Mouse (Mus musculus) kidney, embryonic 14.5 days (tissue): ENCODE measurements at regions not wholly inside any gene's neighbourhood (a gene's known extent, or its start where the extent isn't known, plus 50 kb on each side); places are given as distances from the start of the nearest gene placed in this dataset.

Experiments
- ATAC-seq: fragments of 200-750 bp; cut with Nextera tagmentation; 2 replicates; pipeline ENCODE4 v1.8.0; 2017; ENCODE audit warnings: moderate number of reproducible peaks, mild to moderate bottlenecking, moderate TSS enrichment, moderate library complexity; ENCODE audit not compliant: low FRiP score, low TSS enrichment
- H3K27ac ChIP-seq: fragments of 300-500 bp; sonication (generic); 2 replicates; pipeline ENCODE4 v1.5.1; 2014; ENCODE audit warnings: low read depth, mild to moderate bottlenecking, low read length, moderate library complexity, mixed read lengths
- H3K27me3 ChIP-seq: fragments of 300-500 bp; sonication (generic); 2 replicates; pipeline ENCODE4 v1.6.1; 2014; ENCODE audit warnings: mild to moderate bottlenecking, low read length; ENCODE audit not compliant: control insufficient read depth, insufficient read depth
- H3K36me3 ChIP-seq: fragments of 300-500 bp; sonication (generic); 2 replicates; pipeline ENCODE4 v1.6.1; 2014; ENCODE audit warnings: low read length, mixed read lengths; ENCODE audit not compliant: control insufficient read depth, insufficient read depth
- H3K4me1 ChIP-seq: fragments of 300-500 bp; sonication (generic); 2 replicates; pipeline ENCODE4 v1.6.1; 2014; ENCODE audit warnings: low read length, mixed read lengths; ENCODE audit not compliant: control insufficient read depth, insufficient read depth
- H3K4me2 ChIP-seq: fragments of 300-500 bp; sonication (generic); replicated peaks from 2 replicates; pipeline ENCODE4 v1.6.1; 2014; ENCODE audit warnings: low read depth, mild to moderate bottlenecking, low read length
- H3K4me3 ChIP-seq: fragments of 300-500 bp; sonication (generic); 2 replicates; pipeline ENCODE4 v1.5.1; 2014; ENCODE audit warnings: mild to moderate bottlenecking, low read length
- H3K9ac ChIP-seq: fragments of 300-500 bp; sonication (generic); 2 replicates; pipeline ENCODE4 v1.6.1; 2014; ENCODE audit warnings: low read depth, mild to moderate bottlenecking, low read length, moderate library complexity
- H3K9me3 ChIP-seq: fragments of 300-500 bp; sonication (generic); 2 replicates; pipeline ENCODE4 v1.6.1; 2016; ENCODE audit warnings: low read length; ENCODE audit not compliant: control insufficient read depth
- WGBS: fragments of 180-500 bp; shearing (Covaris S2); extraction: QIAGEN DNeasy Blood & Tissue Kit; methylation state at CpG from one replicate; pipeline ENCODE4 v1.1.7; 2014; 5-methylcytosine and 5-hydroxymethylcytosine counted together

DNA sequence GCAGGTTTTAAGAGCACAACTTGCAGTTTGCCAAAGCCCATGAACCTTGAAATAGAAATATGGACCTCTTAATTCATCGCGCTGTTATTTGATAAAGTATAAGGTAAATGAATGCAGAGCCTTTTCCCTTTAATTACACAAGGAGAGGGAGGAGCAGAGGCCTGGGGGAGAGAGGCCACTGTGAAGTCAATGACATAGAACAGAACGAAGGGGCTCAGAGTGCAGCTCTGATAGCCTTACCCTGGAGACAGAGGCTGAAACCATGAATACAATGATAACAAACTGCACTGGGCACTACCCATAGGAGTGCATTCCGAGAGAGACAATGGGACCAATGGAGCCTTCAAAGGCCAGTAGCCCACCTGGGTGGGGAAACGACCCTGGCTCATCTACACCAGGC is 215.3 kb upstream of the Zmiz1 start:
- H3K4me3 ChIP-seq, result no peak overlapping the region
- H3K36me3 ChIP-seq, result no peaks in the 10 kb centered on the region
- H3K27me3 ChIP-seq, result no peaks in the 10 kb centered on the region
- no peaks in the 10 kb centered on the region for H3K9me3 ChIP-seq
- no peak overlapping the region for H3K9ac ChIP-seq
- H3K4me2 ChIP-seq, result 0 out of 2 replicates have a peak overlapping the region, but pooled peaks have one; percentile 15
- H3K27ac ChIP-seq, result 0 out of 2 replicates have a peak overlapping the region, but pooled peaks have one; percentile 37
- peaks cover 18% of the 10 kb centered on the region for H3K4me1 ChIP-seq
- WGBS, result 39% methylated on average over 5 of the region's 5 CpGs
- no peak for ATAC-seq

DNA sequence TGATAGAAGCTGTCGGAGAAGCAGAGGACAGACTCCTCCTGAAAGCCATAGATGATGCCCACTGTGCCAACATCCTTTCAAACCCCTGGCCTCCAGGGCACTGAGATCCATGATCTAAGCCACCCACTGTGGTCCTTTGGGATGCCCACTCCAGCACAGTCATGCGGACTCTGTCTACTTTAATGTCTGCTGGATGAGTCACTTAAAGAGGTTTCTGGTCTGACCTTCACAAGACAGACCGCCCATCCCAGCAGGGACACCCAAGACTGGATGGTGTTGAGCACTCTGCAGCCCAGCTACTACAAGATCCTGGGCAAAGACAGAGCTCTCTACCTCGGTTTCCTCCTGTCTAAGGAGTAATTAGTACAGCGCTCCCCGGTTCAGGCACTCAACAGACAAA is 214.1 kb upstream of the Zmiz1 start:
- H3K4me1 ChIP-seq, result peaks cover 13% of the 10 kb centered on the region
- H3K27me3 ChIP-seq, result no peaks in the 10 kb centered on the region
- H3K9ac ChIP-seq, result no peak overlapping the region
- H3K27ac ChIP-seq, result no peak overlapping the region
- no peak for ATAC-seq
- H3K36me3 ChIP-seq, result no peaks in the 10 kb centered on the region
- no peaks in the 10 kb centered on the region for H3K9me3 ChIP-seq
- H3K4me3 ChIP-seq, result no peak overlapping the region
- WGBS, result 90% methylated on average over 6 of the region's 6 CpGs
- no peak overlapping the region for H3K4me2 ChIP-seq

DNA sequence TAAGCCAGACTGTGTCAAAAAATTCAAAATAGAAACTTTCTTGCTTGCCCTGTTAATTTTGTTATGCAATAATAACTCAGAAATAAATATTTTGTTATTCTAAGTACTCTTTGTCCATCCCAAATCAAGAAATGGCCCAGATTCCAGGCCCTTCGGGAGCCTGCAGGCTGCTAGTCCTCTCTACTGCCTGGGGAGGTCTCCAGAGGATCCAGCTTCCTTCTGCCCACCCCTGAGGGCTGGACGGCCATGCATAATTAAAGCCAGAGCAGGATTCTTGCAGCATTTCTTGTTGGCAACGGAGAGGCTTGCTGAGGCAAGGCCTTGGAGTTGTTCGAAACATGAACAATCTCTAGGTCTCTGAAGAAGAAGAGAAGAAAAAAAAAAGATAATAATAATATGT is 213.3 kb upstream of the Zmiz1 start:
- ATAC-seq, result no peak
- no peaks in the 10 kb centered on the region for H3K9me3 ChIP-seq
- 72% methylated on average over 4 of the region's 4 CpGs for WGBS
- no peak overlapping the region for H3K9ac ChIP-seq
- no peak overlapping the region for H3K4me2 ChIP-seq
- H3K27ac ChIP-seq, result no peak overlapping the region
- no peaks in the 10 kb centered on the region for H3K36me3 ChIP-seq
- H3K4me3 ChIP-seq, result no peak overlapping the region
- H3K27me3 ChIP-seq, result no peaks in the 10 kb centered on the region
- H3K4me1 ChIP-seq, result peaks cover 13% of the 10 kb centered on the region

DNA sequence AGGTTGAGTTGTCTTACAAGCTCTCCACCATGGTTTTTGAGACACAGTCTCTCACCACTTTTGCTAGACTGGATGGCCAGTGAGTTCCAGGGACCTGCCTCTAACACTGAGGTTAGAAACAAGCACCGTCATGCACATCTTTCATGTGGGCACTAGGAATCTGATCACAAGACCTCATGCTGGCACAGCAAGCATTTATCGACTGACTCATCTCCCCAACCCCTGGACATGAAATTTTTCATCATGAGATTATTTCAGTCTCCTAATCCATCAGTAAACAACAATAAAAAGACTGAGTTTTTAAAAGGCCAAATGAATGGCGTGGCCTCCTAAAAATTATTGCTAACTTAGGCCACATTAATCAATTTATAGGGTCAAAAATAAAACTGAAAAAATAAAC is 210.0 kb upstream of the Zmiz1 start:
- H3K36me3 ChIP-seq, result no peaks in the 10 kb centered on the region
- H3K27ac ChIP-seq, result no peak overlapping the region
- no peak overlapping the region for H3K4me2 ChIP-seq
- H3K9ac ChIP-seq, result no peak overlapping the region
- ATAC-seq, result no peak
- H3K4me1 ChIP-seq, result peaks cover 3% of the 10 kb centered on the region
- 91% methylated on average over 3 of the region's 3 CpGs for WGBS
- no peaks in the 10 kb centered on the region for H3K27me3 ChIP-seq
- no peak overlapping the region for H3K4me3 ChIP-seq
- H3K9me3 ChIP-seq, result no peaks in the 10 kb centered on the region

DNA sequence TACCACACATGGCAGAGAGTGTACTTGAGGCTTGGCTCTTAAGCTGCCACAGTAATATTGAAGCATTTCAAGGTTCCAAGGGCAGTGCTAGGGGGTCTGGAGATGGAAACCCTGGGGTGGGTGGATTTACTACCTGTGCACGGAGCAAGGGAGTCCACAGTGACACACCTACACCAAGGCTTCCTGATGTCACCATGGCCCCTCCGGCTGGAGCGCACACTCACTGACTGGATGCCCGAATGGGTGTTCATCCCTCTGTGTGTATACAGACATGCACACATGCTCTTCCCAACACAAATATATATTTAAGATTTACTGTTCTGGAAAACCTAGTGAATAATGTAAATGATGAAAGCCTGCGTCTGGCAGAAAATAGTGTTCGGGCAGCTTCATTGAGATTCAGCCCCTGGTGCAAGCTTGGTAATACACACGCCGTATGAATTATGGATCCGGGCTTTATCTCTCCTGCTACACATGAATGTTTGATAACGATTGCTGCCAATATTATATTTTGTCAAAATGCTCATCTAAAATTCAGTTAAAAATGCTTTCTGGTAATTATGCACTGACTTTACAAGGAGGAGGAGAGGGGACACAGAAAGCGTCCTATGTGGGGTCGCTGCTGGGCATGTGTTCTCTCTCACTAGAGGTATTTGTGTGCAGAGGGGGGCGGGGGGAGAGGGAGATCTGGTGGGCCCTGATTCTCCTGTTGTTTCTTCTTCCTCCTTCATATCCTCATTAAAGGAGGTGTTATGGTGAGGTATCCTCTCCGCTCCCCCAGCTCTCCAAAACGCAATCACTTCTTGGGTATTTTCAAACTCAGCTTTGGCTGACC is 205.8 kb upstream of the Zmiz1 start:
- Histone ChIP-seq H3K36me3 (no peaks in the 10 kb centered on the region), H3K4me1 (no peaks in the 10 kb centered on the region), H3K27ac (no peak overlapping the region), H3K4me3 (no peak overlapping the region), H3K4me2 (no peak overlapping the region), H3K9me3 (no peaks in the 10 kb centered on the region), H3K9ac (no peak overlapping the region), H3K27me3 (no peaks in the 10 kb centered on the region)
- no peak for ATAC-seq
- WGBS, result 90% methylated on average over 15 of the region's 15 CpGs

DNA sequence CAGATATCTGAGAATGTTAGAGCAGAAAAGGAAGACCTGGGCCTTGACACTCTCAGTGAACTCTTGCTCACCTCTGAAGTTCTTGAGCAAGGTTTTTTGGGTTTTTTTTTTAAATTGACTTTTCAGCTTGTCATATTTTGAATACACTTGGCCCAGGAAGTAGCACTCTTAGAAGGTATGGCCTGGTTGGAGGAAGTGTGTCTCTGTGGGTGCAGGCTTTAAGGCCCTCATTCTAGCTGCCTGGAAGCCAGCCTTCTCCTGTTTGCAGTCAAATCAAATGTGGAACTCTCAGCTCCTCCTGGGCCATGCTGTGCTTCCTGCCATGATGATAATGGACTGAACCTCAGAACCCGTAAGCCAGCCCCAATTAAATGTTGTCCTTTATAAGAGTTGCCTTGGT is 195.9 kb upstream of the Zmiz1 start:
- Histone ChIP-seq H3K9ac (no peak overlapping the region), H3K36me3 (no peaks in the 10 kb centered on the region), H3K4me1 (peaks cover 3% of the 10 kb centered on the region), H3K9me3 (no peaks in the 10 kb centered on the region), H3K4me3 (no peak overlapping the region), H3K27ac (no peak overlapping the region), H3K4me2 (no peak overlapping the region), H3K27me3 (no peaks in the 10 kb centered on the region)
- 94% methylated on average over 1 of the region's 1 CpGs for WGBS
- no peak for ATAC-seq

DNA sequence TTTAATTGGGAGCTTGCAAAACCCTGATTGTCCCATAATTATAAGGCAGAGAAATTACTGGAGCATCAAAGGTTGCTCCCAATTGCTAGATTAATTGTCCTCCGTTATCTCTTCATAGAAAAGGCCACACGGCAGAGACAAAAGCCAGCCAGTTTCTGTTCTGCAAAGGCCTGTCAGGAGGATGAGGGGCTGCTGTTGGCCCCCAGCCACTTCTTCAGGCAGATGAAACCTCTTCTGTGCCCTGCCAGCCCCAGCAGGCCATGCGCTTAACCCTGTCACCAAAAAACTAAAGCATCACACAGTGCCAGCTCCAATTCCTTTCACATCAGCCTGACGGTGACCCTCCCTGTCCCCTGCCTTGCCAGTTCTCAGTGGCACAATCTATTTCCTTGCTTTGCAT is 192.1 kb upstream of the Zmiz1 start:
- 65% methylated on average over 4 of the region's 4 CpGs for WGBS
- Histone ChIP-seq H3K4me2 (no peak overlapping the region), H3K9me3 (no peaks in the 10 kb centered on the region), H3K27ac (no peak overlapping the region), H3K4me3 (no peak overlapping the region), H3K4me1 (peaks cover 20% of the 10 kb centered on the region), H3K36me3 (no peaks in the 10 kb centered on the region), H3K27me3 (no peaks in the 10 kb centered on the region), H3K9ac (no peak overlapping the region)
- no peak for ATAC-seq

DNA sequence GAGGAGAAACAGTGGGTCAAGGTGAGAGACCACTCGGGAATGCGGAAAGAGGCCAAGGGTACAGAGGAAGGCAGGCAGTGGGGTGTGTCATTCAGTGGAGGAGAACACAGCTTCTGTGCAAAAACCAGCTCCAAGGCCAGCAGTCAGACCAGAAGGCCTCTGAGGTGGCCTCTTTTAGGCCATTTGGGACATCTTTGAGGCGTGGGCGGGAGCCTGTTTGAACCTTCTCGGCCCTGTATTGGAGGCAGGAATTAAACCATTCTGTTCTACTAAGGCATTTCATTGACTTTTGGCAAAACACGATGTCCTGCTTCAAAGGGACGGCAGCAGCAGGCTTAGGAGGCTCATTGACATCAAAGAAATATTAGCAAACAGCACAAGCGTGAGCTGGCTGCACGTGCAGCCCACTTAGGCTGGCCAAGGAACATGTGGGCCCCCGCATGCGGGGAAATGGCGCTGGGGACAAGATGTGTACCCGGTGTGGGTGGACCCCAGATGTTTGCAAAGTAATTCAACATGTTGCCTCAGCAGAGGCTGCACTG is 190.8 kb upstream of the Zmiz1 start:
- WGBS, result 43% methylated on average over 13 of the region's 13 CpGs
- H3K27me3 ChIP-seq, result no peaks in the 10 kb centered on the region

DNA sequence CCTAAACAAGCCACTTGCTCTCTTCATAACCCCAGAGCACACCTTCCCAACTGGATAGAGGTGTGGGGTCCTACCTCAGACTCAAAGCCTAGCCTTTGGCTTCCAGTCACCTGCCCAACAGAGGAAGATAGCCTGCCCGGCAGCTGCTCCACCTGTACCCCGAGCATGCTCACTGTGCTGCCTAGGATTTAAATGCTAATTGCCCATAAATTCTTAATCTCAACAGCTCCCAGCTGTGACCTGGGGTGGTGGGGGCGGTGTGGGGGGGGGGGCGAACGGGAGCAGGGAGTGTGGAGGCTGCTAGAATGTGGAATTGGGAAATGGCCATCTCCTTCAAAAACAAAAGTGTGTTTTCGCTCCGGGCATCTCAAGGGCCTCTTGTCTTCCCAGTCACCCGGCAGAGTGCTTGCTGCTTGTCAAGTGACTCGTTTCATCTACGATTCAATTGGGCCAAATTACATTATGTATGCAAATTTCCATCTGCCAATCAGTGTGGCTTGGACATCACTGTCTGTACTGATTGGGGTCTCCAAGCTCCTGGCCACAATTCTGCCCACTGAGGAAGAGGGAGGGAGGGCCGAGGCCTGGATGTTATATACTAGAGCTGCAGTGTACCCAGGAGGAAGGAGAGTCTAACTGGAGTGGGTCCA is 188.6 kb upstream of the Zmiz1 start:
- Histone ChIP-seq H3K9ac (no peak overlapping the region), H3K4me2 (no peak overlapping the region), H3K27me3 (no peaks in the 10 kb centered on the region), H3K36me3 (no peaks in the 10 kb centered on the region), H3K4me3 (no peak overlapping the region), H3K27ac (no peak overlapping the region), H3K9me3 (no peaks in the 10 kb centered on the region), H3K4me1 (peaks cover 20% of the 10 kb centered on the region)
- no peak for ATAC-seq
- WGBS, result 31% methylated on average over 11 of the region's 11 CpGs

More for the DNA sequence above, 190.8 kb upstream of the Zmiz1 start:
- Histone ChIP-seq H3K4me1 (peaks cover 20% of the 10 kb centered on the region), H3K36me3 (no peaks in the 10 kb centered on the region), H3K4me2 (no peak overlapping the region), H3K9me3 (no peaks in the 10 kb centered on the region), H3K27ac (peak overlapping the region; percentile 39; the same call in 1 of the 2 replicates), H3K4me3 (no peak overlapping the region), H3K9ac (no peak overlapping the region)
- no peak for ATAC-seq
